Mouse (Mus musculus) urinary bladder, postnatal 4 days (tissue): ENCODE data around the gene Tsc22d4.

Experiments
- DNase-seq, 2 experiments: peaks; one replicate each; pipeline ENCODE4 v3.0.0; 2021 to 2022; ENCODE audit warnings: low spot score in 2 of 2

Gene Tsc22d4

DNA sequence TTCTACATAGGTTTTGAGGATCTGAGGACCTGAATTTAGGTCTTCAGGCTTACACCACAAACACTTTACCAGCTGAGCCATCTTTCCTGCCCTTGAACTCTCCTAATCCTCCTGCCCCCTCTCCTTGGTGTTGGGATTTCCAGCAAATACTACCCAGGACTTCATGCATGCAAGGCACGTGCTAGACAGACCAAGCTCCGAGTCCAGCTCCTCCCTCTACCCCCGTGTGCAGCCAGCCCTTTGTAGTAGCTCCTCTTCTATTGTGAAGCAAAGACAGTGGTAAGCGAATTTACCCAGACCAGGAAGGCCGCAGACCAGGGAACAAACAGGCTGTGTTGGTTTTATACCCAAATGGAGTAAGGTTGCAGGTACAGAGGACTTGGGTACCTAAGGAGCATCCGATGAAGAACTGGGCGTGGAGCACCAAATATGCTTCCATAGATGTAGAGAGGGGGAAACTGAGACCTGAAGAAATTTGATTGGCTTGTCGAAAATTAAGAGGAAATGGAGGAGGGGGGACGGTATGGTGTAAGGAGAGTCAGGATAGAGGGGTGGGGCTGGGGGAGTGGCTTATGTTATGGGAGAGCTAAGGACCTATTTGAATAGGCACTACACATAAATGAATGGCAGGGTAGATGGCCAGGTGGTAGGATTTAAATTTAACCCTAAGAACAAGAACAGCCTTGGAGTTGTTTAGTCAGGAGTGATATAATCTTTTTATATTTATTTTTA lies 19.2 kb downstream of the Tsc22d4 start:
- no peak for DNase-seq

DNA sequence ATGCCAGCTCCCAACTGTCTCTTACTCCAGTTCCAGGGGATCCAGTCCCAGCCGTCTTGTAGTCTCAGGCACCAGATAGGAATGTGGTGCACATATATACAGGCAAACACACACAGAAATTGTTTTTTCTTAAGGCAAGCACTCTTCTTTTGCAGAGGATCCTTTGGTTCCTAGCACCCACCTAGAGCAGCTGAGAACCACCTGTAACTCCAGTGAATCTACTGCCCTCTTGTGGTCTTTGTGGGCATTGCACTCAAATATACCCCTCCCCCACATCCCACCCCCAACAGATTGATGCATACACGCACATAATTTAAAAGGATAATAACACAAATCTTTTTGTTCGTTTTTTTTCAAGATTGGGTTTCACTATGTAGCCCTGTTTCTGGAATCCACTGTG lies 20.7 kb downstream of the Tsc22d4 start:
- DNase-seq: no peak

DNA sequence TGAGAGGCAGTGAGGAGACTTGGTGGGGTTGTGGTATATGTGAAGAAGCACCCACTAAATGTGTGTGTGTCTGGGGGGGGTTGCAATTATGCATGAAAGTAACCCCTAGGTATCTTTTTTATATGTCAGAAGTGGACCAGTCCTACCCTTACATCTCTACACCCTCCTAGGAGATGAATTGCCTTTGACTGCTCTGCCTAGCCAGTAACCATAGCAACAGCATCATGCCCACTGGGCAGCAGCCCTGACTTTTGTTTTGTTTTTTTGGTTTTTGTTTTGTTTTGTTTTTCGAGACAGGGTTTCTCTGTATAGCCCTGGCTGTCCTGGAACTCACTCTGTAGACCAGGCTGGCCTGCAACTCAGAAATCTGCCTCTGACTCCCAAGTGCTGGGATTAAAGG lies 22.9 kb downstream of the Tsc22d4 start:
- no peak for DNase-seq

DNA sequence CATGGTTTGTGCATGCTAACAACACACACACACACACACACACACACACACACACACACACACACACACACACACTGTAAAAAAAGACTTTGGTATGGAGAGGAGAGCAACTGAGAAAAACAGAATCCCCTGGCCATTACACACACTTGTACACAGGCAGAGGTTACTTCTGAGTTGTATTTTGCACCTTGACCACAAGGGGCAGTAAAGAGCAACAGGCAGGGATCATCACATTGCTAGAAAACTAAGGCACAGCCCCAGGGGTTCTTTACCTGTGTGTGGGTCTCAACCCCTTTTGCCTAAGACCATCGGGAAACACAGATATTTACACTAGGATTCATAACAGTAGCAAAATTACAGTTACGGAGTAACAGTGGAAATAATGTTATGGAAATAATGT lies 25.2 kb downstream of the Tsc22d4 start:
- DNase-seq: no peak

DNA sequence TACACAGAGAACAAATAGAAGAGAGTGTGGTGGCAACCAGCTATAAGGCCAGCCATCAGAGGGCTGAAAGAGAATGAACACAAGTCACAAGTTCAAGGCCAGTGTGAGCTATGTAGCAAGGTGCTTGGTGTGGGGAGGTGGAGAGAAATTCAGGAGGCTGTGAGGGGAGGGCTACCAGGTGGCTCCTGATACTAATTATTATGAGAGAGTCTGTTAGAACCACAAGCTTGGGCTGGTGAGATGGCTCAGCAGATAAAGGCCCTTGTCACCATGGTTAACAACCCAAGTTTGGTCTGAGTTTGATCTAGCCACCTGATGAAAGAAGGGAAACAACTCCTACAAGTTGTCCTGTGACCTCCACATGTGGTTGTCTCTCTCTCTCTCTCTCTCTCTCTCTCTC lies 27.2 kb downstream of the Tsc22d4 start:
- no peak for DNase-seq

DNA sequence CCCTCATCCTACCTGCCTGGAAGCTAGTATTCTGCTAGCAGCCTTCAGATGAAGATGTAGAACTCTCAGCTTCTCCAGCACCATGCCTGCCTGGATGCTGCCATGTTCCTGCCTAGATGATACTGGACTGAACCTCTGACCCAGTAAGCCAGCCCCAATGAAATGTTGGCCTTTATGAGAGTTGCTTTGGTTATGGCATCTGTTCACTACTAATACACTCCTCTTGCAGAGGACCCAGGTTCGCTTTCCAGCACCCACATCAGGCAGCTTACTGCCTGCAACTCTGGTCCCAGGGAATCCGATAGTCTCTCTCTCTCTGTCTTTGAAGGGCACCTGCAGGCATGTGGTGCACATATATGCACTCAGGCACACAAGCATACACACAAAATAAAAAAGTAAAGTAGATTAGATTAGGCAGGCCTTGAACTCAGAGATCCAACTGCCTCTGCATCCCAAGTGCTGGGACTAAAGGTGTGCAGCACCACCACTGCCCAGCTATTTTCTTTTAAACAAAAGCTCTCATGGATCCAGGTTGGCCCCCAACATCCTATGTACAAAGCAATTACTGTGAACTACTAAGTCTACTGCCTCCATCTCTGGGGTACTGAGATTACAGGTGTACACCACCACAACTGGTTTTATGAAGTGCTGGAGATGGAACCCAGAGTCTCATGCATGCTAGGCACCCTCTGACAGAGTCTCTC lies 30.2 kb downstream of the Tsc22d4 start:
- no peak for DNase-seq

DNA sequence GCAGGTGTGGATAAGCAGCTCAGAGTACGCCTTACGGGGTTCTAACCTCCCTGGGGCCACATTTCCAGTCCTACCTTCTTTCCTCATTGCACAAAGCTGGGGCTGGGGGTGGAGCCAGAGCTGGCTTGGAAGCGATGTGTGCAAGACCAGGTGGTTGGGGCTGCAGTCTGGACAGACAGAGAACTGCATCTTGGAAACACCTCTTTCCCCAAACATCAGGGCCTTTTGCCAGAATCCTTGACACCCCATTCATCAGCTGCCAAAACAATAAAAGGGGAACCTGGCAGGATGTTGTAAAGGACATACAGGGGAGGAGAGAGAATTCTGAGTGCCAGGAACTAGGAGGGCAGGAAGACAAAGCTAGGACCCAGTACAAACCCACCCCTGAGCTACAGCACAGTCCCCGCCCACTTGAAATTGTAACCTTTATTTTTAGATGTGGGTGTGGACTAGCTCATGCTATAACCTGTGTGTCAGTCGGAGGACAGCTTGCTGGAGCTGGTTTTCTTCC lies 30.9 kb downstream of the Tsc22d4 start:
- peak; percentile 51 to 64 for DNase-seq

DNA sequence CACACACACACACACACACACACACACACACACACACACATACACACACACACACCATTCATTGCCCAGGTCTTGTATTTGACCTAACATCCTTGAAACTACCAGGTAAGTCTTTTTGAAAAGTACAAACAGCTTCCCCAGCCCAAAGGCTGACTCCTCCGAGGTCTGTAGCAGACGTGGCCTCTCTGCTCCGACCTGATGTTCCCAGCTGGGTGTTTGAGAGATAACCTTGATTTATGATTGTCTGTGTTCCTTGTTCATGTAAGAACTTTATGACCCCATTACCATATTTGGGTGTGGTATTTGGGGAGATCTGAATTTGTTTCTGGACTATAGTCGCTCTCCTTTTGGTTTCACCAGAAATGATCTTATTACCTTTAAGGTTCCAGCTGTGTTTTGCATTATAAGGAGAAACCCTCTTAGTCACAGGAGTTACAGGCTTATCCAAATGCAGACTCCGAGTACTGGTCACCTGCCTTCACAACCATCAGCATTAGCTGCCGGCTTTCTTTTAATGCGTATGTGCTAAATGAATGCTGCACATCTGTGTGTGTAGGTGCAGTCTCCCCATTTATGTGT lies 31.8 kb downstream of the Tsc22d4 start:
- DNase-seq: no peak

DNA sequence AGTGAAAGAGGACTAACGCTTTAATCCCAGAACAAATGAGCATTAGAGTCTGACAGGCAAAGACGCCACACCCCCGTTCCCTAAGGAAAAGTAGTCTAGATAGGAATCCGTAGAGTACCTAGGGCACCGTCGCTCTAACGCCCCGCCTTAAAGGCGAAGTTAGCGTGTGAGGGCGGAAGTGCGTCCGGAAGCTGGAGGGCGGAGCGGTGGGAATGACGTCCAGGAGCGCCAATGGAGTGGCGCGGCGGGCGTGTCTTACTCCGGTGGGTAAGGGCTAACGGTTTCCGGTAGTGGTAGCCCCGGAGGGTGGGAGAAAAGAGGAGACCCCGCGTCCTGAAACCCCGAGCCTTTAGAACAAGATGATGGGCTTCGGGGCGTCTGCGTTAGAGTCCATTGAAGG lies 33.1 kb downstream of the Tsc22d4 start, which contains the start of gene Ppp1r35:
Ppp1r35 (plus strand) TSS at position 215 of the 400 bp plus-strand sequence.
- DNase-seq: peak; percentile 93 to 96

DNA sequence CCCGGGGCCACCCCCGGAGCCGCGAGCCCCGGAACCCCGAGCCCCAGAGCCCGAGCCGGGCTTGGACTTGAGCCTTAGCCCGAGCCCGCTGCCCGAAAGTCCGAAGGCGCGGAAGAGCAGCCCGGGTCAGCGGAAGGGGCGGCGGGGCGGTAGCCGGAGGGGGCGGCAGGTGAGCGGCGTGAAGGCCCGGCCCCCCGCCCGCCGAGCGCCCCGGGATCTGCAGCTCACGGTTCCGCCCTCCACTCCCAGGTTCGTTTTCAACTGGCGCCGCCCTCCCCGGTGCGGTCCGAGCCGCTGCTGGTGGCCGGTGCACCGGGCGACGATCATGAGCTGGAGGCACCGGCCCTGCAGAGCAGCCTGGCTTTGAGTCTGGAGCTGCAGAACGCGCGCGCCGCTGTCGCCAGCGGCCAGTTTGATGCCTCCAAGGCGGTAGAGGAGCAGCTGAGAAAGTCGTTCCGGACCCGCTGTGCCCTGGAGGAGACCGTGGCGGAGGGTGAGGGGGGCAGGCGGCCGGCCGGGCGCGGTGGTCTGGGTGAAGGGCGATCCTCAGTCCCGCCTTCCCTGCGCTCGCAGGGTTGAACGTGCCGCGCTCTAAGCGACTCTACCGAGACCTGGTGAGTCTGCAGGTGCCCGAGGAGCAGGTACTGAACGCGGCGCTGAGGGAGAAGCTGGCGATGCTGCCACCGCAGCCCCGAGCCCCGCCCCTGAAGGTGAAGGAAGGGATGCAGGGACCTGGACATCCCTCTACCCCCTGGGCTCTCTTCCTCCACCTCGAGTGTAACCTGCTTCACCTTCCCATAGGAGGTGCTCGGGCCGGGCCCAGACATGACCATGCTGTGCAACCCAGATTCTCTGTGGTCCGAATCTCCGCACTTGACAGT lies 33.8 kb downstream of the Tsc22d4 start:
- DNase-seq: no peak

DNA sequence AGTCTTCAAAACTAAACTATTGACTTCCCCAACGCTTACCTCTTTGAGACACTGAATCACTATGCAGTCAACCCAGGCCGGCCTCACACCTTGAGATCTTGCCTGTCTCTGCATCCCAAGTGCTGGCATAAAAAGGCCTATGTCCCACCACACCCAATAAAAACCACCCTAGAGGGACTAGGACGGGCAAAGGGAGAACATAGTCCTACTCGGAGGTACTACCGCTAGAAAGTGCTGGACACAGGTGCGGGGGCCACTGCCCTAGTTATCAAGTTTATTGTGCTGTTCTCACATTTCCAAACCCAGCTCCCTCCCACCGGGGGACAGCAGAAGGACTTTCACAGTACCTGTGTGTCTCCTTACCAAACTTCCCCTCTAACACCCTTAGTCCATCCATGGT lies 36.1 kb downstream of the Tsc22d4 start:
- no peak for DNase-seq

DNA sequence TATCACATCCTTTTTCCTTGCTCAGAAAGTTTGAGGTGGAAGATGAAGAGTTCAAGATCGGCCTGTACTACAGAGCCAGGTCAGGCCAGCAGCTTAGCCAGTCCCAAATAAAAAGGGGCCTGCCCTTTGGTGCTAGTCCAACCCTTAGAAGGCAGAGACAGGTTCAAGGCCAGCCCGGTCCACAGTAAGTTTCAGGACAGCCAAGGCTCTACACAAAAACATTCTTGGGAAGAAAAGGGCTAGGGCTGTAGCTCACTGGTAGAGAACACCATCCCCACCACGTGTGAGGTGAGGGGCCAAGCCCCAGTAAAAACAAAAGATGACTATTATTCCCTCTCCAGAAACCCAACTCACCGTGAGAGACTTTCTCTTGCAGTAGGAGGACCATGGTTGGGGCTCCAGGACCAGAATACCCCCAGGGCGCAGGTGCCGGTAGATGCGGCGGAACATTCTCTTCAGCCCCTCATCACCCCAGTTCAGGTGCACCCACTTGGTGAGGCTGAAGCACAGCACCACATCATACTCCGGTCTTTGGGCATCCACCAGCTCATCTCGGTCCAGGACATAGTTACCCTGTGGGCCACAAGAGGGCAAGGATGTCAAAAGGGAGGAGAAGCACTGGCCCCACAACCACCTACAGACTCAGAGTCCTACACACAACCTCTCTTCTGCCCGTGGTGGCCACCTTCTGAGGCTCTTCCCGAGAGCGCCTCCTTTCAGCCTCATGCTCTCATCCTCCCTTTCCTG lies 37.4 kb downstream of the Tsc22d4 start:
- no peak for DNase-seq

DNA sequence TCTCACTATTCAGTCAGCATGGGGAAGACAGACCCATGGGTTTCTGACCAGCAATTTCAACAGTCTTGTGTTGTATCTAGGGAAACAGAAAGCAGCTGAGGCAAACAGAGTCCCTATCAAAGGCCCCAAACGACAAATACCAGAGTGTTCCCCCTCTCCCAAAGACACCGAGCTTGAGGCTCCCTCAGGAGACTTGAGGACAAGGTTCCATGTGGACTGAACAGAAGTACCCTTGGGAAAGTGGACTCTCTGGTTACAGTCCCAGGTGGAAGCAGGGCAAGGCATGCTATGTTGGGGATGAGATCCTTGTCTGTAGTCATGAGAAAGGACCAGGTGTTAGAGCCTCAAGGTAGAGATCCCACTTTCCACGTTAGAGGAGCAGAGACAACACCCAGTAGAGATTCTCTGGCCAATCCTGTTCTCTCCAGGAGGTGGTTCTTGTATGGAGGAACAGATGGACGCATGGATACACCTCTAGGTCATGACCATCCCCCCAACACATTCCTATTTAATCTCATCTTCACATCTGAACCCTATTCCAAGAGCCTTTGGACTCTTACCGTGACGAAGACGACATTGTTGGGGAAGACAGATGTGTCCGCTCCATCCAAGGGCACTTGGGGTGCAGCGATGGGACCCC lies 38.5 kb downstream of the Tsc22d4 start:
- DNase-seq: no peak

DNA sequence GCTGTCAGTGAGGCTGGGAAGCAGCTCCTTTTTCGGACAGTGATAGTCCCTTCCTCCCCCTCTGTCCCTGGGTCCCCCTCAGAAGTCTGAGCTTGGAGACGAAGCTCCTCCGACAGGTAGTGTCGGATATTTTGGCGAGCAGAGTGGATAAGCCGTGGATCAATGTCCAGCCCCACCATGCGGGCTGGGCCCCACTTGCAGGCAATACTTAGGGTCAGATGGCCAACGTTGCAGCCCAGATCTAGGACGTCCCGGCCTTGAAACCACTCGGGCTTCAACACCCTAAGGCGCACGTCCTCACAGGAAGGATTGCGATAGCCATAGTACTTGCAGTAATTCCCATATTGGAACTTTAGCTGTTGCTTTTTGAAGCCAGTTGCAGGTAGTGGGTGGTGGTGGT lies 39.0 kb downstream of the Tsc22d4 start:
- no peak for DNase-seq

DNA sequence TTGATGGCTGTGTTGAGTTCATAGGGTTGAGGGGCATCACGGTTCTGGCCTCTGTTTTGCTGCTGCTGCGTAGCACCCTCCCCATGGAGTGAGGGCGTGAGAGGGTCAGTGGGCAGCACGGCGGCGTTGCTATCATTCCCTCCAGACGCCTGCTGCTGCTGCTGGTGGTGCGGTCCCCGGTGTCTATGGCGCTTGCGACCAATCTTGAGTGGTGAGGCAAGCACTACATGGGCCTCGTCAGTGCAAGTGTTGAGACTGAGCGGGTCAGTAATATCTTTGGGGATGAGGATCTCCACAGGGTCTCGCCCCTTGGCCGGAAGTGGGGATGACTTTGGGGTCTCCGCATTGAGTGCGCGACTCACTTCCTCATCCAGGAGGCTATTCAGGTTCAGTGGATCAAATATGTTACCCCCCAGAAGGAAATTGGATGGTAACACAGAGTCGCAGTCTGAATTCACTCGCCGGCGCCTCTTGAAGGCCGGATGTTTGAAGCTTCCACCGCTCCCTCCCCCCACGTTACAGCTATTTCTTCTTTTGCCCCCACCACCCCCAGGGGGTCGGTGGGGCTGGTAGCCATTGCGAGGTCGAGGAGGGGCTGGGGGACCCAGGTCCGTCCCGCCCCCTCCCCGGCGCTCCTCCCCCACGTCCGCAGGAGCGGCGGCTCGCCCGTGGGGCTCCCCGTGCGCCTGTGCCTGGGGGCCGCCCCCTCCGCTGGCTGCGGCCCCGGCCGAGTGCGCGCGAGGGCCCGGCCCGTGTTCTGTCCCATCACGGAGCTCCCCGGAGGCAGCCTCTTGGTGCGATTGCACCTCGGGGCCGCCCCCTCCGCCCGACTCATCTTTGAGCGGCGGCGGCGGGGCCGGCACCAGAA lies 39.9 kb downstream of the Tsc22d4 start:
- DNase-seq: no peak

DNA sequence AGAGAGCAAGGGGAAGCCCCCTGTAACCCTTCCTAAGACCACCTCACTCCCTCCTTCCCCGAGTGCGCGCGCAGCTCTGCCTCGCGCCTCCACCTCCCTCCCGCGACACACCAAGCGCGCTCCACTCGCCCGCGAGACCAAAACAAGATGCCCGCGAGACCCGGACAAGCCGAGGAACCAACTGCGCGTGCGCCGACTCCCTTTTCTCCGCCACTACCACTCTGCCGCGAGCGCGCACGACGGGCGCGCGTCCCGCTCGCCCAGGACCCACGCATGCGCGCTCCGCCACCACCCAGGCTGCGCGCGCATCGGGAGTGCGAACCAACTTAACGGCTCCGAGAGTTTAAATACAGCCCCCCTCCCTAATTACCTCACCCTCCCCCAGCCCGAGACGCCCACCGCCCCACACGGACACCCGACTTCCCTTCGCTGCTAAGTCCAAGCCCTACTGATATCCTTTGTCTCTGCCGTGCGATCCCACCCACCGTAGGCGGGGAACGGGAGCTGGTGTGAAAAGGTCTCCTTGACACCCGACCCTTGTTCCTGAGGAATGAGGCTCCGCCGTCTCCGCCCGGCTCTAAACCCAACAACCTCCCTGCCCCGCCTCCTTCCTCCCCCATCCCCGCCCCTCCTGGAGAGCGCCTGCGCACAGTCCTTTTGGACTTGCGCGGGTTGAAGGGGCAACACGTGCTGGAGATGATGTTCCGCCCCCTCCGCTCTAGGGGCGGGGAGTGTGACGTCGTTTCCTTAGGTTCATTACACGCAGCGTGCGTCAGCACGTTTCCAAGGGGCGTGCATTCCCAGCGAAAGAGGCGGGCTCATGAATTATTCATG lies 40.8 kb downstream of the Tsc22d4 start:
- DNase-seq: peak; percentile 99

DNA sequence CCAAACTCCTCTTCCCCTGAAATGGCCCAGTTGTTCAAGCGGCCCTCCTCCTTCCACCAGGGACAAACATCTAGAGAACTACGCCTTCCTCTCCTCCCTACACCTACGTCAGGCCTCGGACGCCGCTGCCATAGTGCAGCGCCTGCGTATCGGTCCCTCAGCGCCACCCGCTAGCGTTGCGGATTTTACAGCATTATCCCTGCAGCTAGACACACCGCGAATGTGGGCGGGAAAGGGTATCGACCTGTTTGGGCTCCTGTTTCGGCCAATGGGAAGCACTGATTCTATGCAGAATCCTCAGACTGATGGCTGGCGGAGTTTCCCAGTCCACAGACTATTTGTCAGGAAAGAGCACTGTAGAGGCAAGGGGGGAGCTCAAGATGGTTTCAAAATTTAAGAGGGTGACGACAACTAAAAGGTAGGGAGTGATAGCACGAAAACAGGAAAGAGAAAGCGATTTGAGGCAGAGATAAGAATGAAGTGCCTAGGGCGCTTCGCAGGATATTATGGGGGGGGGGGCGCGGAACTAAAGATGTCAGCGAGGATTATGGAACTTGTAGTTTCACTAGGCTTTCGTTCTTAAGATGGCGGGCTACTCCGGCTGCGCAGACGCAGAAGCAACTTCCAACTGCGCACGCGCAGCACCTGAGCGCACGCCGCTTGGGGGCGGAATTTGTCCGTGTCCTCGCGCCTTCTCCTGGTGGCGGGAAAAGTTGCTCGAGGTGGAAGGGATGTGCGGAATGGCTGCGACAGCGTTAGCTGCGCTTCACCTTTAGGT lies 41.8 kb downstream of the Tsc22d4 start, which contains the start of the genes Mepce and Zcwpw1:
Mepce (minus strand) TSS at position 505 of the 778 bp plus-strand sequence.
Zcwpw1 (plus strand) TSS at position 648 of the 778 bp plus-strand sequence.
- DNase-seq: peak; percentile 95 to 96

DNA sequence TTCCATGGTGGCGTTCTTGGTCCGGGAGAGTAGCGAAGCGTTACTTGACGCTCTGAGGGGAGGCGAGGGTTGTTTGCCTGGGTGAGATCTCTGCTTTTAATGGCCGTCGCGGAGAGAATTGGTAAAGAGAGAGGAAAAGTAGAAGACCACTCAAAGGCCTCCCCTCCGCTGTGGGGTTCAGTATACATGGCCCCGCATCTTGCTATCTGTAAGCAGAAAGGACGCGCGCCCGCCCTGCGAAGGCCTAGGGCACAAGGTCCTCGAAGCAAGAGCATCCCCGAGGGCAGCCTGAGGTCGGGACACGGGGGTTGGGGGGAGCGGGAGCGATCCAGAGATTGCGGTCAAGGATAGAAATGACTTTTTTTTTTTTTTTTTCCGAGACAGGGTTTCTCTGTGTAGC lies 42.6 kb downstream of the Tsc22d4 start:
- DNase-seq: no peak
